8 mouse cellular contexts compared by ENCODE assay signal in genomic region chr6:116895114-116895513, GRCm38 (mm10).
A peak's percentile ranks its signal among the peaks of the same experiment; 100 is the strongest.
DNase-seq lines count a peak whose midpoint lies in the region; ATAC-seq and TF ChIP-seq lines count a peak whose summit lies in the region.

No protein-coding gene starts in this region.

- ATAC-seq in intestine, embryonic 15.5 days: peak; percentile 73
- ATAC-seq in lung, postnatal 0 days: no peak; the same call in 1 of the 2 replicates

- H3K9ac ChIP-seq in intestine, embryonic 15.5 days: no peak overlapping the region
- H3K9ac ChIP-seq in lung, postnatal 0 days (replicated peaks; ENCODE audit: low read depth): no peak overlapping the region

- no peaks in the 10 kb centered on the region for H3K4me1 ChIP-seq in kidney, adult 2 months (ENCODE audit: control insufficient read depth, insufficient read depth, low read length)
- peaks cover 9% of the 10 kb centered on the region for H3K4me1 ChIP-seq in intestine, embryonic 15.5 days (replicated peaks)
- 0 out of 2 replicates have a peak, but pooled peaks cover 3% of the 10 kb centered on the region for H3K4me1 ChIP-seq in lung, postnatal 0 days (ENCODE audit: insufficient read depth, low read depth, low read length)

- 40% methylated on average over 5 of the region's 5 CpGs for WGBS in kidney, adult 2 months
- WGBS in intestine, embryonic 15.5 days: 38% methylated on average over 5 of the region's 5 CpGs
- WGBS in lung, postnatal 0 days: 32% methylated on average over 5 of the region's 5 CpGs

- peak; percentile 15 for DNase-seq in kidney, adult 2 months
- no peak for DNase-seq in kidney, adult 11 months
- DNase-seq in adipocyte (ENCODE audit: low spot score): peak; percentile 56
- DNase-seq in cerebellum, postnatal 36 days: peak; percentile 65 to 68
- peak; percentile 55 for DNase-seq in lung, postnatal 0 days (ENCODE audit: low spot score)
- peak; percentile 5 for DNase-seq in testis, postnatal 14 days (ENCODE audit: low spot score)
- no peak for DNase-seq in embryo, embryonic 11 days

- TF ChIP-seq EP300 in lung, postnatal 0 days (IDR thresholded peaks at IDR 0.05): no peak

- no peak overlapping the region for H3K4me2 ChIP-seq in intestine, embryonic 15.5 days (replicated peaks)
- no peak overlapping the region for H3K4me2 ChIP-seq in lung, postnatal 0 days (replicated peaks; ENCODE audit: low read depth, low read length)

- H3K27me3 ChIP-seq in kidney, adult 2 months (replicated peaks; ENCODE audit: control insufficient read depth, insufficient read depth, low read length): no peaks in the 10 kb centered on the region
- no peaks in the 10 kb centered on the region for H3K27me3 ChIP-seq in intestine, embryonic 15.5 days (replicated peaks)
- H3K27me3 ChIP-seq in lung, postnatal 0 days (replicated peaks; ENCODE audit: insufficient read depth, low read length): no peaks in the 10 kb centered on the region

- H3K27ac ChIP-seq in kidney, adult 2 months (ENCODE audit: insufficient read depth, low read depth, low read length): no peak overlapping the region
- peak overlapping the region; percentile 37 for H3K27ac ChIP-seq in intestine, embryonic 15.5 days
- no peak overlapping the region for H3K27ac ChIP-seq in lung, postnatal 0 days (ENCODE audit: low read length)

- H3K9me3 ChIP-seq in intestine, embryonic 15.5 days: no peaks in the 10 kb centered on the region
- no peaks in the 10 kb centered on the region for H3K9me3 ChIP-seq in lung, postnatal 0 days (ENCODE audit: low read length)

- H3K4me3 ChIP-seq in kidney, adult 2 months (ENCODE audit: insufficient read depth, low read depth, low read length): no peak overlapping the region
- H3K4me3 ChIP-seq in intestine, embryonic 15.5 days (replicated peaks): no peak overlapping the region
- H3K4me3 ChIP-seq in lung, postnatal 0 days (ENCODE audit: low read depth, low read length): no peak overlapping the region

- no peaks in the 10 kb centered on the region for H3K36me3 ChIP-seq in kidney, adult 2 months (ENCODE audit: control insufficient read depth, insufficient read depth, low read length)
- H3K36me3 ChIP-seq in intestine, embryonic 15.5 days: no peaks in the 10 kb centered on the region
- no peaks in the 10 kb centered on the region for H3K36me3 ChIP-seq in lung, postnatal 0 days (ENCODE audit: insufficient read depth, low read length)

- no peak for TF ChIP-seq POLR2A in kidney, adult 2 months (IDR thresholded peaks at IDR 0.05; ENCODE audit: low read depth, low read length)

- no peak for TF ChIP-seq CTCF in kidney, adult 2 months (conservative IDR thresholded peaks at IDR 0.05; ENCODE audit: insufficient read depth, insufficient read length, low read depth, low read length)
- TF ChIP-seq CTCF in lung, postnatal 0 days (IDR thresholded peaks at IDR 0.05): no peak

Comparison
In these comparisons a context has a peak if more than half of its experiments do, and no peak if none do; other contexts are left out.
1. DNase-seq: peak in kidney, adult 2 months (single experiment), adipocyte (single experiment), cerebellum, postnatal 36 days (2 of 2), lung, postnatal 0 days (single experiment) and testis, postnatal 14 days (single experiment); none in kidney, adult 11 months (single experiment) and embryo, embryonic 11 days (single experiment).